Mouse (Mus musculus) lung, adult 2 months (tissue): ENCODE data around the gene Arhgap30.

Experiments
- CTCF ChIP-seq: fragments of 200-500 bp; IDR thresholded peaks from 2 replicates; pipeline ENCODE4 v1.5.1; 2011; ENCODE audit warnings: mild to moderate bottlenecking, low read length, control low read depth; ENCODE audit not compliant: insufficient read depth
- POLR2A ChIP-seq: fragments of 200-500 bp; IDR thresholded peaks from 2 replicates; pipeline ENCODE4 v1.6.1; 2011; ENCODE audit warnings: low read depth, mild to moderate bottlenecking, control low read depth, low read length, borderline replicate concordance; ENCODE audit errors: extremely low read depth

DNA sequence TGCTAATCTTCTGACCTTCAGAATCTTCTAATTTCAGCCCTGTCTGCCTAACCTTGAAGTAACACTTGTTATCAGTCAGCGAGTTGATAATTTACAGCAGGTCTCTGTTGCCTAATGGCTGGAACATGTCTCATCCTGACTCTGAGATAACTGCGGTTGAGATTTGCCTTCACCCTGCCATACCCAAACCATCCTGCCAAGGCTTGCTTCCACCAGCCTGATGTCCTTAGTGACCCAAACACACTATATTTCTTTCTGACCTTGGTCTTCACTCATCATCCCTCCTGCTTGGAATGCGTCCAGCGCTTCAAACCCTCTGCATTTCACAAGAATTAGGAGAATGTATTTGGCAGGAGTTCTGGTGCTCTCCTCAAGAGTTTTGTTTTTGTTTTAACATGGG is 36.4 kb downstream of the Arhgap30 start:
- no peak for TF ChIP-seq CTCF
- TF ChIP-seq POLR2A, result no peak
